Mouse (Mus musculus): ENCODE data around the gene 9530003J23Rik. TPM values are rescaled to one million over a fixed set of nuclear protein-coding genes. Genes with fewer than 3 reads are reported as not detected.
A peak's percentile ranks its signal among the peaks of the same experiment; 100 is the strongest.
"Not testable (repeated sequence)": the region's sequence is repeated elsewhere in the genome, so short reads cannot be mapped to it uniquely, and the experiment has no call there.

Gene 9530003J23Rik
- not detected in 2 replicates for polyA plus RNA-seq (2015; fragmentation: Nextera tagmentation; extraction: Ambion mirVana)

GRCm38 (mm10) chr10:117238603-117239002, at the start of gene 9530003J23Rik:
9530003J23Rik (minus strand) TSS chr10:117238703.
- no peaks in the 10 kb centered on the region for H3K36me3 ChIP-seq
- peaks cover under 1% of the 10 kb centered on the region; the same call in 1 of the 2 replicates for H3K27me3 ChIP-seq (replicated peaks)
- no peak within 1 kb of the TSS for H3K9ac ChIP-seq
- H3K4me3 ChIP-seq = no peak within 1 kb of the TSS
- no peaks in the 10 kb centered on the region for H3K9me3 ChIP-seq
- H3K4me2 ChIP-seq = no peak within 1 kb of the TSS
- H3K4me1 ChIP-seq = peaks cover 3% of the 10 kb centered on the region; the same call in 1 of the 2 replicates
- whole genome bisulfite sequencing = 81% methylated on average over 12 of the region's 12 CpGs
- ATAC-seq (ENCODE audit: extremely low read depth, insufficient number of reproducible peaks, low FRiP score, low TSS enrichment) = no peak
- H3K27ac ChIP-seq (replicated peaks) = no peak within 1 kb of the TSS

GRCm38 (mm10) chr10:117287226-117287850, 48.8 kb upstream of the 9530003J23Rik start:
- Histone ChIP-seq H3K27ac (replicated peaks) (no peak overlapping the region), H3K36me3 (no peaks in the 10 kb centered on the region), H3K4me1 (peaks cover 28% of the 10 kb centered on the region), H3K27me3 (replicated peaks) (peaks cover 11% of the 10 kb centered on the region), H3K4me2 (no peak overlapping the region), H3K9me3 (no peaks in the 10 kb centered on the region), H3K9ac (no peak overlapping the region), H3K4me3 (no peak overlapping the region)
- ATAC-seq (ENCODE audit: extremely low read depth, insufficient number of reproducible peaks, low FRiP score, low TSS enrichment) = no peak
- WGBS = 75% methylated on average over 3 of the region's 3 CpGs

GRCm38 (mm10) chr10:117286366-117286970, 48.0 kb upstream of the 9530003J23Rik start:
- WGBS = 79% methylated on average over 6 of the region's 6 CpGs
- Histone ChIP-seq H3K4me1 (peaks cover 34% of the 10 kb centered on the region), H3K9ac (no peak overlapping the region), H3K9me3 (no peaks in the 10 kb centered on the region), H3K4me2 (no peak overlapping the region), H3K27me3 (replicated peaks) (peaks cover 7% of the 10 kb centered on the region; the same call in 1 of the 2 replicates), H3K4me3 (no peak overlapping the region), H3K27ac (replicated peaks) (no peak overlapping the region), H3K36me3 (no peaks in the 10 kb centered on the region)
- no peak for ATAC-seq (ENCODE audit: extremely low read depth, insufficient number of reproducible peaks, low FRiP score, low TSS enrichment)

GRCm38 (mm10) chr10:117285584-117285983, 47.1 kb upstream of the 9530003J23Rik start:
- not testable (repeated sequence) for H3K4me3 ChIP-seq; H3K4me2 ChIP-seq; H3K9me3 ChIP-seq; H3K27ac ChIP-seq (replicated peaks); H3K9ac ChIP-seq; H3K36me3 ChIP-seq; ATAC-seq (ENCODE audit: extremely low read depth, insufficient number of reproducible peaks, low FRiP score, low TSS enrichment)
- H3K27me3 ChIP-seq (replicated peaks) = peaks cover 14% of the 10 kb centered on the region; the same call in 1 of the 2 replicates
- H3K4me1 ChIP-seq = peaks cover 34% of the 10 kb centered on the region
- WGBS = 48% methylated on average over 4 of the region's 7 CpGs

GRCm38 (mm10) chr10:117284578-117285520, 46.3 kb upstream of the 9530003J23Rik start:
- H3K27me3 ChIP-seq (replicated peaks) = peaks cover 18% of the 10 kb centered on the region
- H3K4me3 ChIP-seq = no peak overlapping the region
- WGBS = 51% methylated on average over 10 of the region's 10 CpGs
- ATAC-seq (ENCODE audit: extremely low read depth, insufficient number of reproducible peaks, low FRiP score, low TSS enrichment) = no peak
- H3K4me1 ChIP-seq = peaks cover 28% of the 10 kb centered on the region
- no peak overlapping the region for H3K9ac ChIP-seq
- peak overlapping the region; percentile 28; the same call in 1 of the 2 replicates for H3K27ac ChIP-seq (replicated peaks)
- no peak overlapping the region for H3K4me2 ChIP-seq
- H3K36me3 ChIP-seq = no peaks in the 10 kb centered on the region
- H3K9me3 ChIP-seq = no peaks in the 10 kb centered on the region

- Histone ChIP-seq H3K4me2 (no peak overlapping the region), H3K27ac (replicated peaks) (peak overlapping the region; percentile 28; the same call in 1 of the 2 replicates), H3K9me3 (no peaks in the 10 kb centered on the region), H3K4me3 (no peak overlapping the region), H3K9ac (no peak overlapping the region), H3K4me1 (peaks cover 28% of the 10 kb centered on the region), H3K36me3 (no peaks in the 10 kb centered on the region), H3K27me3 (replicated peaks) (peaks cover 21% of the 10 kb centered on the region)
- no peak for ATAC-seq (ENCODE audit: extremely low read depth, insufficient number of reproducible peaks, low FRiP score, low TSS enrichment)
- WGBS = 71% methylated on average over 7 of the region's 7 CpGs
Measured at GRCm38 (mm10) chr10:117283871-117284577, 45.5 kb upstream of the 9530003J23Rik start.

GRCm38 (mm10) chr10:117283196-117283595, 44.7 kb upstream of the 9530003J23Rik start:
- not testable (repeated sequence) for H3K9me3 ChIP-seq; H3K4me3 ChIP-seq; ATAC-seq (ENCODE audit: extremely low read depth, insufficient number of reproducible peaks, low FRiP score, low TSS enrichment); H3K4me2 ChIP-seq; H3K9ac ChIP-seq; H3K27ac ChIP-seq (replicated peaks); H3K36me3 ChIP-seq
- 81% methylated on average over 4 of the region's 4 CpGs for WGBS
- Histone ChIP-seq H3K4me1 (peaks cover 25% of the 10 kb centered on the region), H3K27me3 (replicated peaks) (peaks cover 21% of the 10 kb centered on the region)

- Histone ChIP-seq H3K4me3 (no peak overlapping the region), H3K27me3 (replicated peaks) (peaks cover 21% of the 10 kb centered on the region), H3K4me1 (peaks cover 22% of the 10 kb centered on the region), H3K4me2 (no peak overlapping the region), H3K36me3 (no peaks in the 10 kb centered on the region), H3K9ac (no peak overlapping the region), H3K9me3 (no peaks in the 10 kb centered on the region), H3K27ac (replicated peaks) (no peak overlapping the region)
- no peak for ATAC-seq (ENCODE audit: extremely low read depth, insufficient number of reproducible peaks, low FRiP score, low TSS enrichment)
- WGBS = 69% methylated on average over 2 of the region's 2 CpGs
Measured at GRCm38 (mm10) chr10:117282551-117282950, 44.0 kb upstream of the 9530003J23Rik start.

GRCm38 (mm10) chr10:117282049-117282448, 43.5 kb upstream of the 9530003J23Rik start, which contains the start of gene Lyz2:
Lyz2 (minus strand) TSS chr10:117282321.
- WGBS = 37% methylated on average over 4 of the region's 4 CpGs
- ATAC-seq (ENCODE audit: extremely low read depth, insufficient number of reproducible peaks, low FRiP score, low TSS enrichment) = no peak

GRCm38 (mm10) chr10:117281381-117281920, 42.9 kb upstream of the 9530003J23Rik start:
- Histone ChIP-seq H3K9me3 (no peaks in the 10 kb centered on the region), H3K4me2 (no peak overlapping the region), H3K27ac (replicated peaks) (0 out of 2 replicates have a peak overlapping the region, but pooled peaks have one; percentile 3), H3K27me3 (replicated peaks) (peaks cover 18% of the 10 kb centered on the region), H3K4me3 (no peak overlapping the region), H3K9ac (no peak overlapping the region; the same call in 1 of the 2 replicates), H3K4me1 (peaks cover 22% of the 10 kb centered on the region), H3K36me3 (no peaks in the 10 kb centered on the region)
- WGBS = 74% methylated on average over 7 of the region's 7 CpGs
- ATAC-seq (ENCODE audit: extremely low read depth, insufficient number of reproducible peaks, low FRiP score, low TSS enrichment) = no peak

More at GRCm38 (mm10) chr10:117282049-117282448, 43.5 kb upstream of the 9530003J23Rik start, which contains the start of gene Lyz2:
- Histone ChIP-seq H3K4me2 (no peak within 1 kb of the TSS), H3K27me3 (replicated peaks) (peaks cover 21% of the 10 kb centered on the region), H3K4me3 (no peak within 1 kb of the TSS), H3K4me1 (peaks cover 22% of the 10 kb centered on the region), H3K27ac (replicated peaks) (0 out of 2 replicates have a peak within 1 kb of the TSS, but pooled peaks have one; percentile 3), H3K36me3 (no peaks in the 10 kb centered on the region), H3K9ac (no peak within 1 kb of the TSS; the same call in 1 of the 2 replicates), H3K9me3 (no peaks in the 10 kb centered on the region)

Data from heart, embryonic 13.5 days (tissue).